Mouse (Mus musculus): ENCODE data around the gene Ncapd2. TPM values are rescaled to one million over a fixed set of nuclear protein-coding genes. Genes with fewer than 3 reads are reported as not detected.
A peak's percentile ranks its signal among the peaks of the same experiment; 100 is the strongest.

Ncapd2 gene
- total and polyA plus RNA-seq, 3 experiments = 79.6 to 301 (median 147) TPM

GRCm38 (mm10) chr6:125225518-125226115 lies 34.1 kb upstream of the Ncapd2 start:
- Histone ChIP-seq H3K36me3 (replicated peaks in 1 of 2; ENCODE audit: control insufficient read depth in 1 of 2, insufficient read depth in 1 of 2, low read length in 1 of 2) (peaks cover 56 to 86% of the 10 kb centered on the region in 2 experiments), H3K4me1 (ENCODE audit: control insufficient read depth in 1 of 2, insufficient read depth in 2 of 2) (peaks cover 11 to 33% of the 10 kb centered on the region in 2 experiments), H3K27me3 (replicated peaks) (no peaks in the 10 kb centered on the region), H3K79me2 (replicated peaks; ENCODE audit: control insufficient read depth, extremely low read depth, insufficient read depth, poor library complexity, severe bottlenecking) (no peaks in the 10 kb centered on the region), H3K9ac (ENCODE audit: insufficient read depth, low read depth) (no peak overlapping the region), H3K9me3 (replicated peaks; ENCODE audit: low read length) (no peaks in the 10 kb centered on the region), H3K27ac (ENCODE audit: insufficient read depth, low read depth) (no peak overlapping the region), H3K4me3 (replicated peaks in 1 of 3; ENCODE audit: low read depth in 2 of 3, low read length in 2 of 3, poor library complexity in 1 of 3) (no peak overlapping the region), H3K4me2 (ENCODE audit: insufficient read depth, low read depth, poor library complexity, severe bottlenecking) (no peak overlapping the region)
- in situ Hi-C loops (cut with MboI; ENCODE audit: low pct_ligation_motif_present, low pct_unique_long_range_greater_than_20kb, low sequenced_read_pairs) = no loop called here
- TF ChIP-seq RAD21 (IDR thresholded peaks at IDR 0.05; ENCODE audit: low read depth, low read length) (peak; percentile 51), POLR2AphosphoS2 (IDR thresholded peaks at IDR 0.05; ENCODE audit: low read depth, low read length) (no peak), SIN3A (IDR thresholded peaks at IDR 0.05; ENCODE audit: low read length) (no peak), ELF1 (IDR thresholded peaks at IDR 0.05; ENCODE audit: low read depth, low read length) (no peak), SMC3 (IDR thresholded peaks at IDR 0.05; ENCODE audit: low read depth, low read length) (peak; percentile 34), BHLHE40 (IDR thresholded peaks at IDR 0.05; ENCODE audit: low read depth, low read length) (no peak), CTCF (conservative IDR thresholded peaks at IDR 0.05 in 1 of 2, IDR thresholded peaks at IDR 0.05 in 1 of 2; ENCODE audit: low read depth in 2 of 2, low read length in 2 of 2) (peak; percentile 65 to 66)
- dilution Hi-C loops (cut with MboI; ENCODE audit: extremely low pct_ligation_motif_present, extremely low pct_unique_long_range_greater_than_20kb, low sequenced_read_pairs) = no loop called here
- DNase-seq (ENCODE audit: extremely low read depth) = peak; percentile 36

GRCm38 (mm10) chr6:125222577-125222976 lies 31.1 kb upstream of the Ncapd2 start:
- TF ChIP-seq ZNF384 (IDR thresholded peaks at IDR 0.05; ENCODE audit: low read depth, low read length) (no peak), MAFK (IDR thresholded peaks at IDR 0.05; ENCODE audit: insufficient replicate concordance, low read length) (no peak)
- dilution Hi-C loops (cut with MboI; ENCODE audit: extremely low pct_ligation_motif_present, extremely low pct_unique_long_range_greater_than_20kb, low sequenced_read_pairs) = no loop called here
- no peak overlapping the region for H3K4me3 ChIP-seq (replicated peaks in 1 of 3; ENCODE audit: low read depth in 2 of 3, low read length in 2 of 3, poor library complexity in 1 of 3)
- no peak overlapping the region for H3K27ac ChIP-seq (ENCODE audit: insufficient read depth, low read depth)
- H3K4me1 ChIP-seq (ENCODE audit: control insufficient read depth in 1 of 2, insufficient read depth in 2 of 2) = peaks cover 4 to 32% of the 10 kb centered on the region in 2 experiments; a peak in 3 of 4 replicates
- no peaks in the 10 kb centered on the region for H3K27me3 ChIP-seq (replicated peaks)
- H3K36me3 ChIP-seq (replicated peaks in 1 of 2; ENCODE audit: control insufficient read depth in 1 of 2, insufficient read depth in 1 of 2, low read length in 1 of 2) = peaks cover 37 to 82% of the 10 kb centered on the region in 2 experiments
- DNase-seq (ENCODE audit: extremely low read depth) = no peak
- no peaks in the 10 kb centered on the region for H3K9me3 ChIP-seq (replicated peaks; ENCODE audit: low read length)
- H3K79me2 ChIP-seq (replicated peaks; ENCODE audit: control insufficient read depth, extremely low read depth, insufficient read depth, poor library complexity, severe bottlenecking) = no peaks in the 10 kb centered on the region
- in situ Hi-C loops (cut with MboI; ENCODE audit: low pct_ligation_motif_present, low pct_unique_long_range_greater_than_20kb, low sequenced_read_pairs) = loop anchor here (5.0 kb wide), 1 partner anchor 50 kb away; no protein-coding TSS in a partner anchor
- H3K9ac ChIP-seq (ENCODE audit: insufficient read depth, low read depth) = no peak overlapping the region
- no peak overlapping the region for H3K4me2 ChIP-seq (ENCODE audit: insufficient read depth, low read depth, poor library complexity, severe bottlenecking)

- Histone ChIP-seq H3K4me2 (ENCODE audit: insufficient read depth, low read depth, poor library complexity, severe bottlenecking) (no peak overlapping the region), H3K36me3 (replicated peaks in 1 of 2; ENCODE audit: control insufficient read depth in 1 of 2, insufficient read depth in 1 of 2, low read length in 1 of 2) (peaks cover 37 to 78% of the 10 kb centered on the region in 2 experiments), H3K27ac (ENCODE audit: insufficient read depth, low read depth) (no peak overlapping the region), H3K9ac (ENCODE audit: insufficient read depth, low read depth) (no peak overlapping the region), H3K27me3 (replicated peaks) (no peaks in the 10 kb centered on the region), H3K9me3 (replicated peaks; ENCODE audit: low read length) (no peaks in the 10 kb centered on the region), H3K4me1 (ENCODE audit: control insufficient read depth in 1 of 2, insufficient read depth in 2 of 2) (peaks cover 4 to 32% of the 10 kb centered on the region in 2 experiments; a peak in 3 of 4 replicates), H3K79me2 (replicated peaks; ENCODE audit: control insufficient read depth, extremely low read depth, insufficient read depth, poor library complexity, severe bottlenecking) (no peaks in the 10 kb centered on the region), H3K4me3 (replicated peaks in 1 of 3; ENCODE audit: low read depth in 2 of 3, low read length in 2 of 3, poor library complexity in 1 of 3) (no peak overlapping the region)
- dilution Hi-C loops (cut with MboI; ENCODE audit: extremely low pct_ligation_motif_present, extremely low pct_unique_long_range_greater_than_20kb, low sequenced_read_pairs) = no loop called here
- DNase-seq (ENCODE audit: extremely low read depth) = peak; percentile 52
- in situ Hi-C loops (cut with MboI; ENCODE audit: low pct_ligation_motif_present, low pct_unique_long_range_greater_than_20kb, low sequenced_read_pairs) = loop anchor here (5.0 kb wide), 1 partner anchor 50 kb away; no protein-coding TSS in a partner anchor
- TF ChIP-seq ZC3H11A (IDR thresholded peaks at IDR 0.05; ENCODE audit: low read depth, low read length) (no peak), PAX5 (IDR thresholded peaks at IDR 0.05; ENCODE audit: low read length) (no peak), ETS1 (conservative IDR thresholded peaks at IDR 0.05; ENCODE audit: low read depth, low read length) (peak; percentile 27; the same call in 1 of the 2 replicates), ZMIZ1 (IDR thresholded peaks at IDR 0.05; ENCODE audit: low read depth, low read length) (no peak), CHD1 (IDR thresholded peaks at IDR 0.05; ENCODE audit: low read depth, low read length) (no peak), CTCF (conservative IDR thresholded peaks at IDR 0.05 in 1 of 2, IDR thresholded peaks at IDR 0.05 in 1 of 2; ENCODE audit: low read depth in 2 of 2, low read length in 2 of 2) (no peak), JUND (conservative IDR thresholded peaks at IDR 0.05; ENCODE audit: low read depth, low read length) (no peak), GABPA (IDR thresholded peaks at IDR 0.05; ENCODE audit: insufficient replicate concordance, low read depth, low read length) (no peak), SMC3 (IDR thresholded peaks at IDR 0.05; ENCODE audit: low read depth, low read length) (no peak), ZKSCAN1 (IDR thresholded peaks at IDR 0.05; ENCODE audit: borderline replicate concordance, low read depth, low read length) (no peak), EP300 (IDR thresholded peaks at IDR 0.05; ENCODE audit: low read length) (0 out of 2 replicates have a peak, but pooled peaks have one; percentile 39), UBTF (IDR thresholded peaks at IDR 0.05; ENCODE audit: low read depth, low read length) (no peak), TCF12 (IDR thresholded peaks at IDR 0.05; ENCODE audit: low read depth, low read length) (peak; percentile 63), TBP (conservative IDR thresholded peaks at IDR 0.05; ENCODE audit: low read depth, low read length) (no peak), POLR2AphosphoS2 (IDR thresholded peaks at IDR 0.05; ENCODE audit: low read depth, low read length) (no peak), ELF1 (IDR thresholded peaks at IDR 0.05; ENCODE audit: low read depth, low read length) (peak; percentile 50), MAZ (IDR thresholded peaks at IDR 0.05; ENCODE audit: low read depth, low read length) (no peak), NELFE (IDR thresholded peaks at IDR 0.05; ENCODE audit: low read depth, low read length) (no peak)
Observed at GRCm38 (mm10) chr6:125222146-125222545, 30.6 kb upstream of the Ncapd2 start.

Measured in CH12.LX (cell line).